Mouse (Mus musculus) adrenal gland, adult (tissue): Measurements from ENCODE around the gene Immp2l.

ENCODE experiments used
- DNase-seq, 2 experiments: peaks; one replicate each; pipeline ENCODE4 v3.0.0; 2022 to 2023; ENCODE audit warnings: low spot score in 1 of 2; ENCODE audit not compliant: inconsistent age in 2 of 2

Immp2l gene

DNA sequence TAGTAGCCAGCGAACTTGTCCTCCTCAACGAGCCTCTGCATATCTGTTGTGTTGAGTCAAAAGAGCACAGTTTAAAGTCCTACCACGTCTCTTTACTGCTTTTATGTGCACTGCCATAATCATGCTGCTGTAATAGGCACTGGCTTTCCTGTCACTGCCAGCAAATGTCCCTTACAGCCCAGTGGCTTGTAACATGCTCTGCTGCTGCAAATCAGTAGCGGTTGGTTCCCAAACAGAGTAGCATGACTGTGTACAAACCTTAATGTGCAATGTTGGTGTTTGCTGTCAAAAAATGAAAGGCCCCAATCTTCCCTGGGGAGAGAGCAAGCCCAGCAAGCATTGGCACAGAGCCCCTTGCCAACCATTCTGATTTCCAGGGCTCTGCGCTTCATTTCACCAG is 918.0 kb downstream of the Immp2l start:
- no peak for DNase-seq

DNA sequence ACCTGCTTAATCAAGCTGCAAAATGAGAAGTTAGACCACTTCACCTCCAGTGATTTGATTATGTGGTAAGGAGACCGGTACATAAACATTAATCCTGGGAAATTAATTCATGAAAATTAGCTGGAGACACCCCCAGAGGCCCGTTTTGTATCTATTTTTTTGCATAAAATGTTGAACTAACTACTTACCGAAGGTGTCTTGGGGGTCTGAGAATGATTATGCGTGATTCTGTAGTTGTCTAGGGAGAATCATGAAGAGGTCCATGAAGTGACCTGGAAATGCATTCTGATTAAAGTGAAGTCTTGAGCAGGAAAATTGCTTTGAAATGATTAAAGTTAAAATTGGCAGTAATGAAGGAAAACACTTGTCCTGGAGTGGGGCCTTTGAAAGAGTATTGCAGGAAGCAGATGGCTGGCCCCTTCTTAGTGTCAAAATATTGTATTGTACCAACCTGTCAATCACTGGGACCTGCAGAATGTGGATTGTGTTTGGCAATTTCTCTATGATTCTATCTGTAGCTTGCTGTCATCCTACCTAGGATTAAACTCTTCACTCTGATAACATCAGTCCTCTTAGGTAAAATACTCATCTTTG is 920.3 kb downstream of the Immp2l start:
- no peak for DNase-seq

DNA sequence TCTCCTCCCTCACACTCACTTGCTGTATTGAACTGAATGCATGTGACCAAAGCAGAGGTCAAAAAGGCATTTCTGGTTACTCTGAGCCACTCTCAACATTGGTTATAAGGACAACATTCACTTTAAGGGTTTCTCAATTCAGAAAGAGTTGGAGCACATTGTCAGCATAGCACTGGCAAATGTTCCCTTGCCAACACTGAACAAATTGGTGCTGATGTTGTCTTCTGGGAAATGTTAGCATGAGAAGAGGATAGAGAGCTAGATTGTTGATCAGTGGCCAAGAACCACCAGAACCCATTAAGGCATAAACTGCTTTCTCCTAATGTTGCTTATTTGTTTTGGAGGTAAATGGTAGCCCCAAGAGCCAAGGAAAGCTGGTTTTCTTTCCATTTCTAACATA is 922.6 kb downstream of the Immp2l start:
- no peak for DNase-seq

DNA sequence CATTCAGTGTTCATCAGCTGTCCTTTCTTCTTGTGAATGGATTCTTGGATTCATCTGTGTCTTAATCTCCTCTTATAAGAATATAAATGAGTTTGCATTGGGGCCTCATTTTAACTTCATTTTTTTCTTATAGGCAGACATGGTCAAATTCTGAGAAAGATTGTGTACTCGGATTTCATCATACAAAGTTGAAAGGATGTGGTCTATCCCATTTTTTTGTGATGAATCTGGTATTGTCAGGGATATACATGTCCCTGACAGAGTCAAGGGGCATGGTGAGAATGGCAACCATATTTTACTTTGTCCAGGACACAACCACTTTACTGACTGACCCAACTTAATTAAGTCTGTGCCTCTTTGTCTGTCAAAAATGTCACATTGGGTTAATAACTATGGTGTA is 925.5 kb downstream of the Immp2l start:
- no peak for DNase-seq

DNA sequence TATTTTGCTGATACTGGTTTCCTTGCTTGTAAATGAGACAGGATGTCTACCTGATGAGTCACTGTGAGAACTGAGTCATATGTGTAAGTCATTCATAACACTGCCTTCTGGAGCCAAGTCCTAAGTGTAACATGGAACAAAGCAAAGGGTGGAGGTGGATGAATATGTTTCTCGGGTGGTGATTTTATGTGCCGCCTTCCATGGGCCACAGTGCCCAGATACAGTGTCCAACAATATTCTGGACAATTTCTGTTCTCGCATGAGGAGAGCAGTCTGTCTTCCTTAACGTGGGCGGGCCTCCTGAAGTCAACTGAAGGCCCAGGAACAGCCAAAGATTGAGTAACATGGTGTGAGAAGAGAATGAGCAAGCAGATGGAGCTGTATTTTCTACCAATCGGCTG is 926.0 kb downstream of the Immp2l start:
- peak in 1 of 2 experiments; percentile 66 for DNase-seq

DNA sequence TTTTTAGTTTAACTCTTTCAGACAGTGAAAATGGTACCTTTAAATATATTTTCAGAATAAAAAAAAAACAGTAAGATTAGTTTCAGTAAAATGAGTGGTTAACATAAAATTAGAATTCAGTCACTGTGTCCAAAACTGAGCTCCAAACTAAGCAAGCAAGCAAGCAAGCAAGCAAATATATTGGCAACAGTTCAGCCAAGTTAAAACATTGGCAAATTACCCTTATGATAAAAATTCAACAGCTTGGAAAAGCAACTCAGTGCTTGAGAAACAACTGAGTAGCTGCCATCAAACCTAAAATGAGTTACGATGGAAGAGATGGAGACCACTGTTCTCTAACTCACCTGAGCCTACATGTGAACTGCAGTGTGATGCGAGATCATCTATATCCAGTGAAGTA is 926.8 kb downstream of the Immp2l start:
- DNase-seq, result no peak

DNA sequence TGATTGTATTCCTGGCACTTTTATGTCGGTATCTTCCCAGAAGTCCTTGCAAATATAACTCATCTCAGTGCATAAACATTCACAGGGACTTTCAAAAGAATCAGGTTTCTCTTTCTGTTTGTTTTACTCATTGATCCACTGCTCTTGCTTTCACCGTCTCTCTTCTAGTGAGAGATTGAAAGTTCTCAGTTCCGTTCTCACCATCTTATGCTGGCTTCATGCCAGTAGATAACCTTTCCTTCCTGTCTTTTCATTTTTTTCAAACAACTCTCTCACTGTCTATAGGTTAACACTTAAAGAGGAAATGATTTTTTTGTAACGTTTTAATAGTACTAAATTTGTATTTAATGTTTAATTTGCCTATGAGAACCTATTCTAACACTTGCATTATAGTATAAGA is 937.1 kb downstream of the Immp2l start:
- no peak for DNase-seq

DNA sequence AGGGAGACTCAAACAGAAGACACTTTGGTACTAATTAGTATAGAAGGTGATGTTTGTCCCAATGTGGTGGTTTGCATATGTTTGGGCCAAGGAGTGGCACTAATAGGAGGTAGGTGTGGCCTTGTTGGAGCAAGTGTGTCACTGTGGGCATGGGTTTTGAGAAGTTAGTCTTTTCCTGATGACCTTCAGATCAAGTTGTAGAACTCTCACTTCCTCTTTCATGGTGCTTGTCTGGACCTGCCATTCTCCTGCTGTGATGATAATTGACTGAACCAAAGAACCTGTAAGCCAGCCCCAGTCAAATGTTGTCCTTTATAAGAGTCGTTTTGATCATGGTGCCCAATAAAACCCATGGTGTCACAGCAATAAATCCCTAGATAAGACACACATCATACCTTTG is 967.5 kb downstream of the Immp2l start:
- no peak for DNase-seq
